Mouse (Mus musculus) embryonic facial prominence, embryonic 14.5 days (tissue): ENCODE data around the gene Slc25a1. TPM values are rescaled to one million over a fixed set of nuclear protein-coding genes. Genes with fewer than 3 reads are reported as not detected.

ENCODE experiments used
- ATAC-seq: fragments of 200-750 bp; cut with Nextera tagmentation; 2 replicates; pipeline ENCODE4 v1.8.0; 2017; ENCODE audit warnings: low read depth, moderate number of reproducible peaks, moderate TSS enrichment
- DNase-seq: peaks from one replicate; pipeline ENCODE4 v3.0.0-alpha.2; 2015; ENCODE audit warnings: low spot score
- H3K27ac ChIP-seq: fragments of 300-500 bp; sonication (generic); replicated peaks from 2 replicates; pipeline ENCODE4 v1.5.1; 2014; ENCODE audit warnings: low read depth, mild to moderate bottlenecking, low read length, moderate library complexity
- H3K27me3 ChIP-seq: fragments of 300-500 bp; sonication (generic); replicated peaks from 2 replicates; pipeline ENCODE4 v1.6.1; 2014; ENCODE audit warnings: low read length; ENCODE audit not compliant: control insufficient read depth, insufficient read depth
- H3K36me3 ChIP-seq: fragments of 300-500 bp; sonication (generic); 2 replicates; pipeline ENCODE4 v1.6.1; 2014; ENCODE audit warnings: low read length, mixed read lengths; ENCODE audit not compliant: control insufficient read depth, insufficient read depth
- H3K4me1 ChIP-seq: fragments of 300-500 bp; sonication (generic); 2 replicates; pipeline ENCODE4 v1.6.1; 2014; ENCODE audit warnings: antibody characterized with exemption, low read length; ENCODE audit not compliant: control insufficient read depth, insufficient read depth
- H3K4me2 ChIP-seq: fragments of 300-500 bp; sonication (generic); 2 replicates; pipeline ENCODE4 v1.6.1; 2014; ENCODE audit warnings: low read depth, mild to moderate bottlenecking, low read length, moderate library complexity, mixed read lengths
- H3K4me3 ChIP-seq: fragments of 300-500 bp; sonication (generic); 2 replicates; pipeline ENCODE4 v1.5.1; 2014; ENCODE audit warnings: low read depth, mild to moderate bottlenecking, low read length
- H3K9ac ChIP-seq: fragments of 300-500 bp; sonication (generic); 2 replicates; pipeline ENCODE4 v1.6.1; 2014; ENCODE audit warnings: low read depth, mild to moderate bottlenecking, low read length, moderate library complexity, mixed read lengths
- H3K9me3 ChIP-seq: fragments of 300-500 bp; sonication (generic); 2 replicates; pipeline ENCODE4 v1.6.1; 2016; ENCODE audit warnings: low read length; ENCODE audit not compliant: control insufficient read depth
- WGBS: fragments of 180-500 bp; shearing (Covaris S2); extraction: QIAGEN DNeasy Blood & Tissue Kit; methylation state at CpG from one replicate; pipeline ENCODE4 v1.1.7; 2014; 5-methylcytosine and 5-hydroxymethylcytosine counted together
- polyA plus RNA-seq: library from polyadenylated mRNA; unstranded; fragments of >200 nt; fragmentation: Nextera tagmentation; extraction: Ambion mirVana; gene quantifications from 2 replicates; pipeline ENCODE4 v1.2.1, GENCODE M21; 2014

The Slc25a1 gene
- polyA plus RNA-seq, 1 experiment from 2014 or later: 56.6 TPM

DNA sequence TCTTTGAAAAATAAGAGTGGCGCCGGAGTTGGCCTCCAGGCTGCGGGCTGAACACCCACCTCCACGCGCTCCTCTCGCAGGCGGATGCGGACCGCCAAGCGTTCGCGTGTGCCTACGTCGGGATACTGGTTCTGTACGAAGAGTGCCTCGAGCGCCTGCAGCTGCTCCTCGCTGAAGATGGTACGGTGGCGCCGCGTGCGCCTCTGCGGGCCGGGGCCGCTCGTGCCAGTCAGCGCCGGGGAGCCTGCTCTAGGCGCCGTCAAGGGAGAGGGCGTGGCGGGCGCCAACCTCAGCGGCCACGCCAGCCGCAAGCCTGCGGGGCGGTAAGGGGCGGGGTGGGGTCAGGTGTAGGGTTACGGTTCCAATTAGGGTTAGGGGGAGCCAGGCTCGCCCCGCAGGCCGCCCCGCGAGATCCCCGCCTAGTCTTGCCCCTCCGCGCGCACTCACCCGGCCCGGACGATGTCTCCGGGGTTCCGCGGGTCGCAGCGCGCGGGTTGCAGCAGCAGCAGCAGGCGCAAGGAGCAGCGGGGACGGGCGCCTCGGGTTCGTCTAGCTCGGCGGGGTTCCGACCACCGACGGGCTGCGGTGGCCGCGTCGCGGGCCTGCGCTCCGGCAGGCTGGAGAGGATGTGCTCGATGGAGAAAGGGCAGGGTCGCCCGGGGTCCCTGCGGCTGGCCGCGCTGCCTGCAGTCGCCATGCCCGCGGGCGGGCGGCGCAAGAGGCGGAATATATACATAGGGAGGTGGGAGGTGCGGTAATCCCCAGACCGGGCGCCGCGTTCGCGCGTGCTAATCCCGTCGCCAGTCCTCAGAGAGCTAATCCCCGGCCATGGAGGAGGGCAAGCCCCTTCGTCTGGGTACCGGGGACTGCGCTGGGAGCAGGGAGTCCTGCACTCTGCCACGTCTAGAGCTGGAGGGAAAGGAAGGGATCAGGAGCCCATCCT is 13.4 kb downstream of the Slc25a1 start, which contains the start of gene Gsc2:
Gene Gsc2, minus strand, starts transcription at position 753 of the 943 bp plus-strand sequence.
- Histone ChIP-seq H3K4me3 (peak within 1 kb of the TSS; percentile 41), H3K4me1 (0 out of 2 replicates have a peak, but pooled peaks cover 10% of the 10 kb centered on the region), H3K27me3 (peaks cover 71% of the 10 kb centered on the region), H3K4me2 (peak within 1 kb of the TSS; percentile 81), H3K9ac (peak within 1 kb of the TSS; percentile 48), H3K36me3 (no peaks in the 10 kb centered on the region), H3K9me3 (no peaks in the 10 kb centered on the region; the same call in 1 of the 2 replicates), H3K27ac (no peak within 1 kb of the TSS)
- DNase-seq (peak; percentile 12), ATAC-seq (peak; percentile 32; the same call in 1 of the 2 replicates)
- WGBS: under 1% methylated on average over 30 of the region's 106 CpGs

DNA sequence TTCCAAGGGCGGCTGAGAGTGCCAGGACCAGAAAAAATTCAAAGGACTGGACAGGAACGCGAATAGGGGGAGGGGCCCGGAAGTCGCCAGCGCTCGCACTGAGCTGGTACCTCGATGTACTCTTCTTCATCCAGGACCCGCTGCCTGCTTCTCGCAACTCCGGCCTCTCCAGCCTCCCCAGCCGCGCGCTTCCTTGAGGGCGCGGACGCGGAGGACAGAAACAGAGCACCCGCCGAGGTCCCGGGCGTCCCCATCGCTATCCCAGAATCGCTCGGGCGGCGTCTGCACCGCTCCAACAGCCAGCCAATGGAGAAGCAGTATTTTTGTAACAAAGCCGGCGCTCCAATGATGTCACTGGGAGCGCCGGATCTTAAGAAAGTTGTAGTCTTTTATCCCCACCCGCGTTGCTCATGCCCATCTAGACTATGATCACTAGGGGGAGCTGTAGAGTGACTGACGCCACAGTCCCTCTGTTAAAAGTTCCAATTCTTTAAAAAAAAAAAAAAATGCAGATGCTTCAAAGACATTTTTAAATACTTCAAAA is 16.9 kb downstream of the Slc25a1 start, which contains the start of gene Ess2:
Gene Ess2, minus strand, starts transcription at position 297 of the 544 bp plus-strand sequence.
- Histone ChIP-seq H3K4me3 (peak within 1 kb of the TSS; percentile 77), H3K9ac (peak within 1 kb of the TSS; percentile 80), H3K9me3 (no peaks in the 10 kb centered on the region), H3K27ac (no peak within 1 kb of the TSS; the same call in 1 of the 2 replicates), H3K27me3 (peaks cover 46% of the 10 kb centered on the region), H3K36me3 (peaks cover 33% of the 10 kb centered on the region), H3K4me2 (peak within 1 kb of the TSS; percentile 94), H3K4me1 (0 out of 2 replicates have a peak, but pooled peaks cover 10% of the 10 kb centered on the region)
- WGBS: under 1% methylated on average over 25 of the region's 35 CpGs
- DNase-seq (peak; percentile 99), ATAC-seq (peak; percentile 96)

DNA sequence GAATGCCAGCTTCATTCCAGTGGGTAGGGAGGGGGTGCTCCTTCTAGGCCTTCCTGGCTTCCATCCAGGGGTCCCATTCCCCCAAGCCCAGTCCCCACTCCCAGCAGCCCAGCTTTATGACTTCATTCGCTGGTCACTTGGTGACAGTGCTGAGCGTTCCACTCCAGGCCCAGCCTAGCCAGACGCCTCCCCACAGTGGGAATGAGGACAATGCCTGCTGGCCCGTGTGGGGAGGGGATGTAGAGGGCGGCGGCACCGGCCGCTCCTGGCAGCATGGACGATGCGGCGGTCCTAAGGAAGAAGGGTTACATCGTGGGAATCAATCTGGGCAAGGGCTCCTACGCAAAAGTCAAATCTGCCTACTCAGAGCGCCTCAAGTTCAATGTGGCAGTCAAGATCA is 29.6 kb downstream of the Slc25a1 start, which contains the start of the genes Dgcr2 and Tssk2:
Gene Dgcr2, minus strand, starts transcription at position 101 of the 400 bp plus-strand sequence.
Gene Tssk2, plus strand, starts transcription at position 176 of the 400 bp plus-strand sequence.
- H3K36me3 ChIP-seq: peaks cover 52% of the 10 kb centered on the region
- H3K9ac ChIP-seq: no peak within 1 kb of the TSS
- ATAC-seq (no peak), DNase-seq (no peak)
- no peaks in the 10 kb centered on the region for H3K4me1 ChIP-seq
- H3K27ac ChIP-seq: no peak within 1 kb of the TSS
- no peak within 1 kb of the TSS for H3K4me3 ChIP-seq
- no peaks in the 10 kb centered on the region for H3K9me3 ChIP-seq
- no peaks in the 10 kb centered on the region for H3K27me3 ChIP-seq
- 94% methylated on average over 14 of the region's 14 CpGs for WGBS
- no peak within 1 kb of the TSS for H3K4me2 ChIP-seq

DNA sequence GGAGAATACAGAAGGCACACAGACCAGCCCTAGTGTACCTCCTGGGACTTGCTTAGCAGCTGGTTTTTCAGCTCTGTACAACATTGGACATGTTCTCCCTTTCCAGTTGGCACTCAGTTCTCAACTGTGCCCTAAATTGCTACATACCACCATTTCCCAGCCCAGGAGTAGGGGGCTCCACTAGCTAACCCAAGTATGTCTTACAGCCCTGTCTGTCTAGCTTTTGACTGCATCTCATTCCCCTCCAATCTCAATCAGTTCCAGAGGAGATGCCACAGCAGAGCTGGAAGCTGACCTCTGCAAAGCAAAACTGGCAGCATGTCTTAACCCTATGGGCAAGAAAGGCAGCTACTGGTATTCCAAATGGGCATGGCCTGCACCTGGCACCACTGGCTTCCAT is 31.9 kb downstream of the Slc25a1 start:
- Histone ChIP-seq H3K4me1 (peaks cover 9% of the 10 kb centered on the region), H3K4me2 (no peak overlapping the region), H3K27me3 (no peaks in the 10 kb centered on the region), H3K36me3 (peaks cover 28% of the 10 kb centered on the region), H3K9ac (no peak overlapping the region), H3K4me3 (no peak overlapping the region), H3K27ac (no peak overlapping the region), H3K9me3 (no peaks in the 10 kb centered on the region)
- no peak for ATAC-seq
- DNase-seq: no peak

DNA sequence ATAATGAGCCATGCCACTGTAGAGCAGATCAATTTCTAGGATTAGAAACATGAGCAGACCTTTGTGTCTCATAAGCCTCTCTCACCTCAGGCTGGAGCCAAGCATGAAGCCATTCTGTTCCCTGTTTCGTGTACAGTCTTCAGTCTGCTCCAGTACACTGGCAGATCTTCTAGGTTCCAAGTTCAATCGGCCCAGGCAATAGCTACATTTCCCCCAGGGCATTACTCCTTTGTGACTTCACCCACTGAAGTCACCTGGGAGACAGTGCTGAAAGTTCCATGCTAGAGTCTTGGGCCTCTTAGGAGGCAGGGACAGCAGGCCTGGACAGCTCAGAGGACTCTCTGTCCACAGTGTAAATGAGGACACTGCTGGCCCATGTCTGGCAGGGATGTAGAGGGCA is 34.1 kb downstream of the Slc25a1 start, which contains the start of gene Tssk1:
Gene Tssk1, plus strand, starts transcription at position 301 of the 400 bp plus-strand sequence.
- Histone ChIP-seq H3K9me3 (no peaks in the 10 kb centered on the region), H3K4me1 (peaks cover 20% of the 10 kb centered on the region), H3K27ac (no peak within 1 kb of the TSS), H3K9ac (no peak within 1 kb of the TSS), H3K36me3 (peaks cover 7% of the 10 kb centered on the region; the same call in 1 of the 2 replicates), H3K27me3 (no peaks in the 10 kb centered on the region), H3K4me2 (no peak within 1 kb of the TSS), H3K4me3 (no peak within 1 kb of the TSS)
- ATAC-seq (no peak), DNase-seq (no peak)
- 70% methylated on average over 2 of the region's 2 CpGs for WGBS

DNA sequence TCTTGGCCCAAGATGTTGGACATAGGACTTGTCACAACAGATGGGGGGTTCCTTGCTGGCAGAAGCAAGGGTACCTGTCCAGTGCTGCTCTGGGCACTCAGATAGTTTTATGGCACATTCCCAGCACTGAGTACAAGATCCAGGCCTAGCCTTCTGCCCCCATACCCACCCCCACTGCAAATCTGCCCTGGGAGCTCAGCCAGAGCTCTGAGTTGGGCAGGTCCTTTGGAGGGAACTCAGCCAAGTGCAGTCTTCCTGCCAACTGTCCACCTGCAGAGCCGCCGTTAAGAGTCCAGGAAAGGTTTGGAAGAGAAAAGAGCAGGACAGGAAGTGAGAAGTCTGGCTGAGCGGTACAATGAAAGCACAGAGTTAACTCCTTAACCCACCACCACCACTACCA is 35.4 kb downstream of the Slc25a1 start:
- Histone ChIP-seq H3K4me3 (no peak overlapping the region), H3K9ac (no peak overlapping the region), H3K27ac (no peak overlapping the region), H3K27me3 (no peaks in the 10 kb centered on the region), H3K36me3 (no peaks in the 10 kb centered on the region), H3K4me2 (no peak overlapping the region), H3K4me1 (peaks cover 20% of the 10 kb centered on the region), H3K9me3 (no peaks in the 10 kb centered on the region)
- ATAC-seq (no peak), DNase-seq (no peak)
- WGBS: 67% methylated on average over 3 of the region's 3 CpGs

DNA sequence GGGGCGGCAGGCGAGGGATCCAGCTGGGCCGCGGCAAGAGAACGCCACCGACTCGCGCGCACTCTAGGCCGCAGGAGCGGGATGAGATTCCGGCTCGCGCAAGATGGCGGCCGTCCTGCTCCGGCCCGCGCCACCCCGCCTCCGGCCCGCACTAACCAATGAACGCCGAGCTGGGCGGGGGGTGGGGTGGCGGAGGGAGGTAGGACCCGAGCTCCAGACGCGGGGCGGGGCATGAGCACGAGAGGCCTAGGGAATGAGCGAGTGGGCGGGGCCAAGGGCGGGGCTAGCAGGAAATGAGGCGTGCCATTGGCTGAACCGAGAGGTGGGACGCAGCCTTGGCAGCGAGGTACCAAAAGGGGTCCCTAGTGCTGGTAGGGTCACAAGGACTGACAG is 36.5 kb downstream of the Slc25a1 start, which contains the start of gene Gm20518:
Gene Gm20518, minus strand, starts transcription at position 105 of the 393 bp plus-strand sequence.
- under 1% methylated on average over 11 of the region's 38 CpGs for WGBS

DNA sequence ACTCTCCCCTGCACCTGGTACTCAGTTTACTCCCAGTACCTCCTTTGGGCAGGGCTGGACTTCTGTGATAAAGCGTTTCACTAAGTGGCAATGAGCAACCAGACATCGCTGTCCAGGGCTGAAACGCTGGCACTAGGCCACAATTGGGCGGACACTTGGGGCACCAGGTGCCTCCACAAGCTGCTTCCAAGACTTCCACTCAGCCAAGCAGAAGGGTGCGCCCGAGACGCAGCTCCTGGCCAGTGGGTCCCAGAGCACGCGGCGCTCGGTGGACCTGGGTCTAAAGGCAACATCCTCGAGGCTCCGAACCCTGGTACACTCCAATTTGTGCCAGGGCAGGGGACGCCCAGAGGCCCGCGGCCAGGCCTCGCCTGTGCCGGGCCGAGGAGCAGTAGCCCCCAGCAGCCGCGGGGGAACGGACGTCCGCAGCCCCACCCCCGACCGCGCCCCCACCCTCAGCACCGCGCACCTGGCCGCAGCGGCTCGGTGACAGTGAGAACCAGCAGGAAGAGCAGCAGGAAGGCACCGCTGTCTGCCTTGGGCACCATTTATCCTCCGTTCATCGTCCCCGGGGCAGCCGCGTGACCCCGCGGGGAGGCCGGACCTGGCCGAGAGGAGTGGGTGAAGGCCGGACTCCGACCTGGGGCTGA is 37.0 kb downstream of the Slc25a1 start:
- peak overlapping the region; percentile 98 for H3K9ac ChIP-seq
- 0% methylated on average over 17 of the region's 44 CpGs for WGBS
- no peaks in the 10 kb centered on the region for H3K36me3 ChIP-seq
- DNase-seq (peak; percentile 81), ATAC-seq (peak; percentile 47)
- peak overlapping the region; percentile 76 for H3K4me3 ChIP-seq
- peak overlapping the region; percentile 65 for H3K4me2 ChIP-seq
- H3K4me1 ChIP-seq: peaks cover 20% of the 10 kb centered on the region
- peak overlapping the region; percentile 95 for H3K27ac ChIP-seq
- H3K27me3 ChIP-seq: no peaks in the 10 kb centered on the region
- no peaks in the 10 kb centered on the region for H3K9me3 ChIP-seq

More for the DNA sequence above, 36.5 kb downstream of the Slc25a1 start, which contains the start of gene Gm20518:
- ATAC-seq (peak; percentile 97), DNase-seq (peak; percentile 99)
- H3K4me2 ChIP-seq: peak within 1 kb of the TSS; percentile 65
- H3K9ac ChIP-seq: peak within 1 kb of the TSS; percentile 98
- H3K27me3 ChIP-seq: no peaks in the 10 kb centered on the region
- peak within 1 kb of the TSS; percentile 76 for H3K4me3 ChIP-seq
- peaks cover 20% of the 10 kb centered on the region for H3K4me1 ChIP-seq
- no peaks in the 10 kb centered on the region for H3K9me3 ChIP-seq
- H3K27ac ChIP-seq: peak within 1 kb of the TSS; percentile 95
- no peaks in the 10 kb centered on the region for H3K36me3 ChIP-seq
